Mouse (Mus musculus) urinary bladder, postnatal 36 days (tissue): ENCODE measurements around the gene Igsf9b.
A peak's percentile ranks its signal among the peaks of the same experiment; 100 is the strongest.

Experiments used
- DNase-seq, 2 experiments: peaks; one replicate each; pipeline ENCODE4 v3.0.0; 2022; ENCODE audit warnings: low spot score in 2 of 2, mixed read lengths in 1 of 2

The Igsf9b gene

DNA sequence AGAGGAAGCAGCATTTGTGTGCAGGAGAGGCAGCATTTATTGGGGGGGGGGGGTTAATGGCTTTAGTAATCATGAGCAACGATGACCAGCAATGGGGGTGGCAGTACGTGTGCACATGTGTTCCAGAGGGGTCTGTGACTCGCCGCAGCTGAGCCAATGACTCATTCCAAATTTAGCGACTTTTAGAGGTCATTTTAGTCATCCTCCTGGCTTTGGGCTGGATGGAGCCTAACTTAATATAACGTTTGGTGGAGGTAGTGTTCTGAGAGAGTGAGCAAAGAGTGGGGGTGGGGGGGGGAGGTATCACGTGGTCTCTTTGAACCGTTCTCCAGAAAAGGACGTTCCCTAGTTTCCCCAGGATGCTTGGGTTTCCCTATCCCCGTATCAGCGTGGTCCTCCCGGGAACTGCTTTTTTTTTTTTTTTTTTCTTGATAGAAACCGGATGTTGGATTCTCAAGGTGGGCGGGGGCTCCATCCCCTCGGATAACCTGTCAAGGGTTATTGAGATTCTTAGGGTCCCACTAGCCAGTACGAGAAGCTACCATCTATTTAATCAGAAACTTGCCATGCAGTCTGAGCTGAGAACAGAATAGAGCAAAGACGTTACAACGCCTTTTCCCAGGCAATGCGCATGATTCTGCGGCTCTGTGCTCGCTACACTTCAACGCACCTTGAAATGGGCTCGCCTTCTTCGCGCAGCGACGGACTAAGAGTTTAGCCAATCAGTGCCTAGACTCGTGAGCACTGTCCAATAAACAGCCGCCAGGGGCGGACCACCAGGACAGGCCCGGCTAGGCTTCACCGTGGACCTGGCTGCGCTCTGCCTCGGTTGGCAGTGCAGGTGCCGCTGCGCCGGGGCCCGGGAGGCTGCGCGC is at the start of gene Igsf9b:
Igsf9b (plus strand) TSS at position 794 of the 875 bp plus-strand sequence.
- DNase-seq, result peak; percentile 80 to 87

DNA sequence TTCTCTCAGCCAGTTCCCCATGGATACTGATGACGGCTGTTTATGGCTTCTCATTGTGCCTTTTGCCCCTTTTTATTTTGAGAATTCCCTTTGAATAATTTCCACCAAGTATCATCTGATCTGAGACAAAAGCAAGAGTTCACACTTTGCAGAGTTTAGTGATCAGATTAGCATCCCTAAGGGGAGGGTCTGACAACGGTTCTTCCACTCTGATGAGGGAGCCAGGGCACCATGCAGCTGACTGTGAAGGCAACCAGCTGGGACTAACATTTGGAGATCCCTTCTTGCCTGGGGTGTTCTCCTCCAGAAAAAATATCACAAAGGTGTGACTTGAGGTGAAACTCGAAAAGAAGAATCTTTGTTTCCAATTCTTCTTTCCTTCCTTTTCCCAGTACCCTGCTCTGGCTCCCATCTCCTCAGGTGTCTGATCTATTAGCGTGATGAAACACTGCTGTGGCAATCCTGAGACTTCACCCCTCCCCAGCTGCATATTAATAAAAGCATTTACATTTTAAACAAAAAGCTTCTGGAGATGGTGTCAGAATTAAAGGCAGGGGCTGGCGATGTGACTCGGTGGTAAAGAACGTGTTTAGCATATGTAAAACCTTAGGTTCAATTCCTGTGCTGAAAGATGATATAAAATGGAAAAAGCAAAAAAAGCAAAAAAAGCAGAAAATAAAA is 46.8 kb upstream of the Igsf9b start:
- no peak for DNase-seq

DNA sequence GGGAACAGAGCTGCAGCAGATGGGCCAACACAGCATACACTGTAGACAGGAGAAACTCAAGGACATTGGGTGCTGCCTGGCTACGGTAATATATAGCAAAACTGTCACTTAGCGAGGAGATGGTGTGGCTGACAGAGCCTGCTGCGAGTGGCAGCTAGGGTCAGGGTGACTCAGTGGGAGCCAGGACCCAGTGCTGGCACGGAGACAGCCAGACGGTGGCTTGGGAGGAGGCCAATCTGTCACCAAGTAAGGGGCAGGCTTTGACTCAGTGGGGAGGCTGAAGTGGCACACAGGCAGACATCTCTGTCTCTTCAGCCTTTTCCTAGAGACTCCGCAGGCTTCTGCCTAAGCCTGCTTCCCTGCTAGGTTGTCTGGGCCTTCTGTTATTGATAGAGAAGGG is 42.5 kb upstream of the Igsf9b start:
- DNase-seq, result no peak

DNA sequence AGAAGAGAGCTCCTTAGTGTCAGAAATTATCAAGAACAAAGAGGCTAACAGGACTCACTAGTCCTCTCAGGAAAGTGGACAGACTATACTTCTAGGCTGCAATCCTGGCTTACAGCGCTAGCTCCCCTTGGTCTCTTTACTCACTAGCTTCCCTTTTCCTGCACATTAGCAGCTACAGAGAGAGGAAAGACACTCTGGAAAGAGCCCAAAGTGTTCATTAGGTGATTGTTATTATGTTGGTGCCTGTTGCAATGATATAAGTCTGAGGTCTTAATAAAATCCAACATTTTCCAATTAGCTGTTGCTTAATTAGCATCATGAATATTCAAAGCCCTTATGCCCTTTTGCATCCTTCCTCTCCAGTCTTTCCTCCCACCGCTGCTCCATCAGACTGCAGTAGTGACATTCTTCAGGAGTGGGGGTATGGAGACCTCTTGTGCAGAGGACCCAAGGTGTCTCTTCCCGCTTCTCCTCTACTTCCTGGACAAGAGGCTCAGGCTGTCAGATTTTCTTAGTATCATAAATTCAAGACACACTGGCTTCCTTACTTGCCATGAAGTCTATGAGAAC is 38.5 kb upstream of the Igsf9b start:
- no peak for DNase-seq

DNA sequence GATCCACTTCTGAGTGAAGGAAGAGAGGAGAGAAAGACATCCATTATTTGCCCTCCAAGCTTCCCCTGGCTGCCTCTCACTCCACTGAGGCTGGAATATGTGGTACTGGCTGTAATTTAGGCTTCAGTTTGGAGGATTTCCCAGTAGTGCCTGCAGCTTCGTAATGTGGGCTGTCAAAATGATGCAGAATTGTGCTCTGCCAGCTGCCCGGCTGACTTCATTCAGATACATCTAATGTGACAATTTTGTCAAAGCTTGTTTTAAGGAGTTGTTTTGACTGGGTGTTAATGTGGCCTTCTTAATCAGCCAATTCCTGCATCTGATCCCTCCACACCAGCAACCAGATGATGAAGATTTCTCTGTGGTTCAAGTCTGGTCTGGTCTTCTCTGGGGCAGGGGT is 37.1 kb upstream of the Igsf9b start:
- DNase-seq, result no peak

DNA sequence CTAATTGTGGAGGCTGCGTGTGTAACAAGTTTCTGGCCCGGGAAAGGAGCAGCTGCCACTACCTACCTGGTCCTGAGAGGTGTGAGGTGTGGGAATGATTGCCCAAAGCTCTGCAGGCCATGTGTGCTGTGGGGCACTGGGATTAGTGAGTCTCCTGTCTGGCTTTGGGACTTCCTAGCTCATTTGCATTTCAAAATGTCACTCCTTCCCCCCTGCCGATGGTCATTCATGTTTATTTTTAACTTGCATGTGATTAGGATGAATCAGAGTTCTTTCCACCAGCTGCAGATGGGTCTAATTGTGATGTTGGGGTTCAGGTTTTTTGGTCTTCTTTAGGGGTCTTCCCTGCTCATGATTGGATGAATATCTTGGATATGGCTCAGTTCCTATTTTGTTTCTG is 34.0 kb upstream of the Igsf9b start:
- no peak for DNase-seq

DNA sequence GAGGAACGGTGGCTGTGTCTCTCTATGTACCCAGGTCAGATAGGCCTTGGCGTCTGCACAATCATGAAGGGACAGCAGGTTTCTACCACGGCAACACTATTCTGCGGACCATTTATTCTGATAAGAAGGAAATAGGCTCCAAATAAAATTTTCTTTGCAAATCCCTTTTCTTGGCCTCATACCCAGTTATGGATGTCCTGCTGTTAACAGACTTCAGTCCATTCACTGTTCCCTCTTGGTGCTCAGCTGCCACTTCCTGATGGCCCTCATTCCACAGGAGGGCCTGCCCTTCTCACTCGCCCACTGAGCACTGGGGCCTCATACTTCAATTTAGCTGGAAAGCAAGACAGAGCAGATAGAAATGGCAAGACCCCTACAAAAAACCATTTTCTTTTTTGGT is 31.1 kb upstream of the Igsf9b start:
- no peak for DNase-seq

DNA sequence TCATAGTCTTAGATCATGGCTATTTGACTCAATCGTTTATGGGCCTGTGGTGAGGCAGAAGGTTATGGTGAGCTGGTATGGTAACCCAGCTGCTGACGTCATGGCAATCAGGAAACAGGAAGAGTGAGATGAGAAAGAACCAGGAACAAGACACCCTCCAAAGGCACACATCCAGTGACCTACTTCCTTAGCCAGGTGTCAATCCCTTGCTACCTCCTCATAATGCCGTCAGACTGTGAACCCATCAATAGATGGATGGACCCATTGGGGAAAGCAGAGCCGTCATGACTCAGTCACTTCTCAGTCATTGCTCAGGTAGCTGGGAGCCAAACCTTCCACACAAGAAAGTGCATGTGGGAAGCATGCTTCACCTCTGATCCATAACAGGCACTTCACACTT is 30.5 kb upstream of the Igsf9b start:
- no peak for DNase-seq

DNA sequence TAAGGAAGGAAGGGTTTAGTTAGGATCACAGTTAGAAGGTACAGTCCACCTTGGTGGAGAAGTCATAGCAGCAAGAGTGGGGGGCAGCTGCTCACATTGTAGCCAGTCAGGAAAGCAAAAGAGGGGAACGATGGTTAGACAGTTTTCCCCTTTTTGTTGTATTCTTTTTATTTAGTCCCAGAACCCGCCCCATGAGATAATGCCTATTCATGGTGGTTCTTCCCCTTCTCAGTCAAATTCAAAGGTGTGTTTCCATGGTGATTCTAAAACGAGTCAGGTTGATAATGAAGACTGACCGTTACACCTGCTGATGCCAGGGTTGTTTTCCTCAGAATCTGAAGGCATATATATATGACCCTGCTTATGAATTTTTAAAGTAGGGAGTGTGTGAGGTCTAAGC is 29.7 kb upstream of the Igsf9b start:
- no peak for DNase-seq

DNA sequence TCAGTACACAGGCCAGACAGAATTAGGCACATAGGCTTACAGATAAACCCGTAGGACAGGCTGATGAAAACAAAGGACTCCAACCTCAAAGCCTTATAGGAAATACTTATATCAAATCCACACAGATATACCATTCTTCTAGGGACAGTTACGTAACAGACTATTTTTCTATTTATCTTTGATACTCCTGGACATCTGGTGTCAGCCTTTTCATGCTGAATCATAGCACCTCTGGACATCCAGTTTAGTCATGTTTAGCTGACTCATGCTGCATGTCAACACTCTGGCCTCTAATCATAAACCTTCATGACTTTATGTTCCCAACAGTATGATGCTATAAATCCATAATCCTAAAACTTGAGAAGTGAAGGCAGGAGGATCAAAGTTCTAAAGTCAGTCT is 29.1 kb upstream of the Igsf9b start:
- no peak for DNase-seq

DNA sequence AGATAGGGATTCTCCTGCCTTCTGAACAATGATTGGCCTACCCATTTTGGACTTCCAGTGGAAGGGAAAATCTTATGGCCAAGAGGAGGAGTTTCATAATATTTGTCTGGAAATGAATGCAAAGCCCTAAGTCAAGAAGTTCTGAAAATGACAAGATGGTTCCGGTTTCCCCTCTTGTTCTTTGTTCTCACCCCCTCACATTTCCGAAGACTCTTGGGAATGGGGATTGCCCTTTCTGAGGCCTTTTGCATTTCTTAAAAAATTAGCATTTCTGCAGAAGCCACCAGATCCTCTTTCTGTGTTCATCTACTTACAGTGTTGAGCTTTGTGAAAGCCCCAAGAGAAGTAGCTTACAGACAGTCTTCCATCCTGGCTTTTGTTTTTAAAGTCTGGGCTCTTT is 27.1 kb upstream of the Igsf9b start:
- no peak for DNase-seq

DNA sequence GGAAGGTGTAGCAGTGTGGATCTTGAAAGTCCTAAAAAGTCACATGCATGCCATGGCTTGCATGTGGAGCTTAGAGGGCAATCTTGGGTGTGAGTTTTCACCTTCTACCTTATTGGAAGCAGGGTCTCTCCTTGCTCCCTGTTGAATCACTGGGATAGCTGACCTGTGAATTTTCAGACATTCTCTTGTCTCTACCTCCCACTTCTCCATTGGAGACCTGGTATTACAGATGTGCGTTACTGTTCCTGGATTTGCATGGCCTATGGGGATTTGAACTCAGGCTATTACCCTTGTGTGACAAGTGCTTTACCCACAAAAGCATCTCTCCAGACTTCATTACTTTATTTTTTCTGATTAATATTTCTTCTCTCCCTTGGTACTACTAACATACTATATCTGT is 26.1 kb upstream of the Igsf9b start:
- no peak for DNase-seq

DNA sequence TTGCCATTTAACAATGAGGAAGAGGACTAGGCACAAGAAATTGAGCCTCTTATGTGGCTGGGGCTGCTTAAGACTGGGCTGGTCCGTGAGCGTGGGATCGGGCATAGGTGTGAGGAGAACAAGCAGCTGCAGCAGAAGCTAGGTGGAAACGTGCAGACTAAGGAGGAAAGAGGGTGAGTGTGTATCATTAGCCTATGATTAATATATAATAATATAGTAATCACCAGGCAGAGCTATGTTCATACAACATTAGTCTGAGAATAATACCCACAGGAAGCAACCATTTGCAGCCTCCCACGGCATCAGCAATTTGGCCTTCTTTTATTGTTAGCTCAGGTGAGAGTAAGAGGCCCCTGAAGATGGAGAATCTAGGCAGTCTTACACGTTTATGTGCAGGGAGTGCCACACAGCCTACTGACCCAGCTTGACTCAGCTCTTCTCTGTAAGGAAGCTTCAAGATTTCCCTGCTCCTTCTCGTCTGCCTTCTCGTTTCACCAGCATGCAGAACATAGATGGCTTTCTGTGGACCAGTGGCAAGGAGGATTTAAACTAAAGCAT is 22.6 kb upstream of the Igsf9b start:
- no peak for DNase-seq

DNA sequence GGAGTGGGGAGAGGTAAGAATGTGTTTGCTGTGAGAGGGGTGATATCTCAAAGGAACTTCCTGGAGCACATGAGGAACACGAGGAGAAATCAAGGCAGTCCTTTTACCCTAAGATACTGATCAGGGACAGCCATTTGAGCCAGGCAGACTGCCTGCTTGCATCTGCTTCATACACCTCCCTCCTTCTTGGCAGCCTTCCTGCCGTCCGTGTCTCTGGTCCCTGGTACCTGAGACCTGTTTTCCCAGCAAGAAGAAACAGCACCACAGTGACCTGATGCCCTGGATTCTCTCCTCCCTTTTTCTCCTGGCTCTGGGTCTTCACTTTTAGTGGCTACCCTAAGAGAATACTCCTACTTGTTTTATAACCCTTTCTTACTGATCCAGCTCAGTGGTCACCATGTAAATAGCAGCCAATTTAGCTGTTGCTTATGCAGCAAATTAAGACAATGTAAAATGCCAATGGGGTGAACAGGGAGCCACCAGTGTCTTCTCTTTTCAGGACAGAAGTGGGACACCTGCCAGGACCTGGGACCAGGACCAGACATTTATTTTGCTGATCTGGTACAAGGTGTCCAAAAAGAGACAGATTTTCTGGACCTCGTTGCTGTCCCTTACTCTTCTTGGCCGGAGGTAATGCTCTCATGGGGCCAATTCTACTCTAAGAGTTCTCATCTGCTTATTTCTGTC is 21.5 kb upstream of the Igsf9b start:
- DNase-seq, result no peak

DNA sequence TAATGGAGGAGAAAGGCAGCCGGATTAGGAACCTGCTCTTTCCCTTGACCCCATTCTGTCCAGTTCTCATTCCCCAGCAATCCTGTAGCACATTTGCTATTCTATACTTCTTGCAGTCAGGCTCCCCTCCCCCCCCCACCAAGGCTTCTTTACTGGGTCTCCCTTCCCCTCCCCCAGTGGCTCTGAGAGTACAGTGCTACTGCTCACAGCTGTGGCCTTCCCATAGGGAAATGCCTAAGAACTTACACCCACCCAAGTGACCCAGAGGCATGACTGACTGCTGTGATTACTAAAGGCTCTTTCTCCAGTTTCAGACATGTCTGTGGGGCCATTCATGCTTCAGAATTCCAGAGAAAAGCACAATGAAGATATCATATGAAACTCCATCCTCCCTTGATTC is 20.0 kb upstream of the Igsf9b start:
- no peak for DNase-seq

DNA sequence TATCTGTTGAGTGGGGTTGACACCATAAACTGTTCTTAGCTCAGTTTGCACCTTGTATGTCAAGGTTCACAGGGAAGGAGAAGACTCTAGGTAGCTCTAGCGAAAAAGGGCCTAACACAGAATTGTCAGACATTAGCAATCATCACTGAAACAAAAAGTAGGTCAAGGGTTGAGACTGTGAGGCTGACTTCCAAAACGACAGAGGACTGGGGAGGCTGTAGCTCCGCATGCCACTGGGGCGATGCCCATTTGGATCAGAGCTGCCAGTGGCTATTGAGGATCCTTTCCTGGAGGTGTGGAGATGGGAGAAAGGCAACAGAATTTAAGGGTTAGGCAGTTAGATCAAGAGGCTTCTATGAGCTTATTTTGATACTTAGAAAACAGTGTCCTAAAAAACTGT is 18.0 kb upstream of the Igsf9b start:
- no peak for DNase-seq

DNA sequence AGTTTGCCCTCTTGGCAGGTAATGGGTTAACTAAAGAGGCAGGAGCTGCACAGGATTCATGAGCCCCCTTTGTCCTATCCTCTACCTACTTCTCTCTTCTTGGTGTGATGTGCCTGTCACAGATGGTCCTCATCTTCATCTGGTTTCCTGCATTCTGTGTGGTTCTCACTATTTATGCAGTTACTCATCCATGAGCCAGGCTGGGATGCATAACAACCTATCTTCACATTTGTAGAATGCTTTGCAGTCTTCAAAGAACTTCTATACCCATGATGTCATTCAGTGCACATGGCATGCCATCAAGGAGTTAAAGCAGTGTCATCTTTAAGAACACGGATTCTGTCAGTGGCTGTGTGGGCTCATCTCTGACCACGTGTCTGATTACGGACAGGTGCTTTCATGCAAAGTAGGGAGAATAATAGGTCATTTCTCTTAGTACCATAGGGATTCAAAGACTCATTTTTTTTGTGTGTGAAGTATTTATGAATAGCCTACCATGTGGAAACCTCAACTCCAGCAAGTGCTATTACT is 13.2 kb upstream of the Igsf9b start:
- DNase-seq, result no peak

DNA sequence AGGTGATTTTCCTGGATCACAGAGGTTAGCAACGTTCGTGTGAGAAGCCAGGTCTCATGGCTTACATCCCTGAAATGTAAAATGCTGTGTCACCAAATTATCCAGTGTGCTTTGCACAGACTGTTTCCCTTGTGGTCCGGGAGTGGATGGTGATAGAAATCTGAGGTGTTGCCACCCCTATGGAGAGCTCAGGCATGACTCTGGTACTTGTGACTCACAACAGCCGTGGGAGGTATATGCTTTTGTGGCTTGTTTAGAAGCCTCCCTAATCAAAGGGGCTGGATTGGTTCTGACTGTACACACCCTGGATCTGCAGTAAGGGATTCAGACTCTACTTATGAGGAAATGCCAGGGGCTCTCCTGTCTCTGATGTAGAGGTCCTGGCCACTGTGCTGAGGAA is 12.7 kb upstream of the Igsf9b start:
- DNase-seq, result no peak

DNA sequence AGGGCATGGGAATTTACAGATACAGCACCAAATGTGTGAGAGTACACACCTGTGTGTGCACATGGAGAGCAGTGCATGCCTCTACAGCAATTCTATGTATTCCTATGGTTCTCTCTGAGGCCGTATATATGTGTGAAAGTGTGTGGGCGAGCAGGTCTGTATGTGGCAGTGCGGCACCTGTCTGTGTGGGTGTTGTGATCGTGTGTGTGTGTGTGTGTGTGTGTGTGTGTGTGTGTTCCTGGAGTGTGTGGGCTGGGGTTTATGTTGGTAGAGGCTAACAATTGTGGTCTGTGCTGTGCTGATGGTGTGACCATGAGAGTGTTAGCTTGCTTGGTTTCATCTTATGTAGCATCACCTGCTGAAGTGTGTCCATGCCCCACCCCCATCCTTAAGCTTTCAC is 12.1 kb upstream of the Igsf9b start:
- DNase-seq, result no peak

DNA sequence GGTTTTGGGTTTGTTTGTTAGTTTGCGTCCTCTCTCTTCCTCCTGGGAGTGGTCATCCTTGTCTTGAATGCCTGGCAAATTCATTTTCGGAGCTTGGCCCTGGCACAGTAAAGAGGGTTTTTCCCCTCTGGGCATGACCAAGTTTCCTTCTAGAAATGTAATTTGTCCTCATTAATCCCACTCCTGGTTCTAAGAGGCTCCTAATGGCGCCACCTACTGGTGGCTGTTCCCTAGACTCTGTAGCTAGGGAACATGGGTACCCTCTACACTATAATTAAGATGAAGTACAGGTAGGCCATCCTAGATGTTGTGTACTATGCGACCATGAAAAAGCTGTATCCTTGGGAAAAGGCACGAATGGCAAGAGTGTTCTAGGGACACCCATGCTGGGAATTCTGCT is 11.6 kb upstream of the Igsf9b start:
- peak in 1 of 2 experiments; percentile 13 for DNase-seq

DNA sequence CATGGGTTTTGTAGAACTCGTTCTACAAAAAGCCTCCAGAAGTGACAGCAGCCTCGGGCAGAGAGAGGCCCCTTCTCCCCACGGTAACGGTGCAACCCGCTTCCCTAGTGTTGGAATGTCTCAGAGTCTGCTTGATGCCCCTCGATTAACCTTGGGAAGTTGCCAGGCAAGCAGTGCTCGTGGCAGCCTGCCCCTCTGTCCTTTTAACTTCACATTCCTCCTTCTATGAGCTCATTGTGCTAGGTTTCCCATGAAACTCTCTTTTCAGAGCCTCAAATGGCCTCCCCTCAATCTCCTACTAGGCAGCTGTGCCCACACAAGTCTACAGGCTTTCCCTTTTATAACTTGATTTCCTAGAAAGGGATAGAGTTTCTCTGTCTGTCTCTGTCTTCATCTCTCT is 10.6 kb upstream of the Igsf9b start:
- no peak for DNase-seq
